12 mouse cellular contexts compared by ENCODE assay signal in genomic region chr6:39527811-39528210, GRCm38 (mm10). TPM values are rescaled to one million over a fixed set of nuclear protein-coding genes. Genes with fewer than 3 reads are reported as not detected.
A peak's percentile ranks its signal among the peaks of the same experiment; 100 is the strongest.
DNase-seq lines count a peak whose midpoint lies in the region; ATAC-seq and TF ChIP-seq lines count a peak whose summit lies in the region.
"Had no signal": no experiment of that assay in that cellular context is flagged by ENCODE, and none has a peak within 500 bp of the region (broad histone marks: within the 10 kb centered on the region; RNA-seq: fewer than 3 reads in every experiment).

No protein-coding gene starts in this region.

- no peak for DNase-seq in heart, adult 18-20 months
- DNase-seq in B cell, adult 2 months = peak; percentile 38 to 40
- DNase-seq in midbrain, embryonic 11.5 days (ENCODE audit: low spot score, missing footprints) = no peak
- DNase-seq in spleen, postnatal 14 days (ENCODE audit: low spot score in 2 of 2) = no peak
- no peak for DNase-seq in frontal cortex, postnatal 14 days (ENCODE audit: low spot score in 2 of 2)
- DNase-seq in cerebellum, postnatal 14 days = no peak
- DNase-seq: kidney, postnatal 10 days; thymus, postnatal 25 days had no signal

- peaks cover 7% of the 10 kb centered on the region; the same call in 1 of the 2 replicates for H3K36me3 ChIP-seq in heart, embryonic 15.5 days
- H3K36me3 ChIP-seq in midbrain, embryonic 11.5 days (ENCODE audit: control insufficient read depth, insufficient read depth, low read length) = peaks cover 8% of the 10 kb centered on the region; the same call in 1 of the 2 replicates

- no peak overlapping the region for H3K4me3 ChIP-seq in heart, embryonic 15.5 days
- no peak overlapping the region; the same call in 1 of the 2 replicates for H3K4me3 ChIP-seq in cortical plate, adult 2 months (ENCODE audit: insufficient read depth, low read length)
- H3K4me3 ChIP-seq in midbrain, embryonic 11.5 days (ENCODE audit: low read depth, low read length) = no peak overlapping the region
- H3K4me3 ChIP-seq: embryonic facial prominence, embryonic 15.5 days had no signal

- H3K27ac ChIP-seq in heart, embryonic 15.5 days = 0 out of 2 replicates have a peak overlapping the region, but pooled peaks have one; percentile 9
- peak overlapping the region; percentile 38; the same call in 1 of the 2 replicates for H3K27ac ChIP-seq in cortical plate, adult 2 months (ENCODE audit: insufficient read depth, low read length)
- no peak overlapping the region for H3K27ac ChIP-seq in midbrain, embryonic 11.5 days (ENCODE audit: low read depth, low read length)

- TF ChIP-seq POLR2A in cortical plate, adult 2 months (IDR thresholded peaks at IDR 0.05; ENCODE audit: extremely low read depth, insufficient read depth, low read length) = no peak

- 72% methylated on average over 4 of the region's 4 CpGs for WGBS in heart, embryonic 15.5 days
- WGBS in midbrain, embryonic 11.5 days = 74% methylated on average over 4 of the region's 4 CpGs

- no peak for ATAC-seq in heart, embryonic 15.5 days (replicated peaks; ENCODE audit: insufficient number of reproducible peaks, insufficient read depth, low FRiP score, low read depth)
- ATAC-seq in midbrain, embryonic 11.5 days (ENCODE audit: low FRiP score) = 0 out of 2 replicates have a peak, but pooled peaks have one; percentile 51

- peaks cover 25% of the 10 kb centered on the region for H3K4me1 ChIP-seq in heart, embryonic 15.5 days (replicated peaks)
- H3K4me1 ChIP-seq in cortical plate, adult 2 months (ENCODE audit: control insufficient read depth, insufficient read depth, low read length) = peaks cover 8% of the 10 kb centered on the region
- peaks cover 13% of the 10 kb centered on the region for H3K4me1 ChIP-seq in midbrain, embryonic 11.5 days (ENCODE audit: control insufficient read depth, insufficient read depth, low read length)

- no peaks in the 10 kb centered on the region for H3K27me3 ChIP-seq in heart, embryonic 15.5 days
- H3K27me3 ChIP-seq in midbrain, embryonic 11.5 days (ENCODE audit: control insufficient read depth, insufficient read depth, low read length) = no peaks in the 10 kb centered on the region
- H3K27me3 ChIP-seq: embryonic facial prominence, embryonic 15.5 days had no signal

- H3K9ac ChIP-seq in heart, embryonic 15.5 days = no peak overlapping the region
- H3K9ac ChIP-seq in midbrain, embryonic 11.5 days (ENCODE audit: low read length) = no peak overlapping the region
- H3K9ac ChIP-seq: embryonic facial prominence, embryonic 15.5 days had no signal

- no peaks in the 10 kb centered on the region for H3K9me3 ChIP-seq in heart, embryonic 15.5 days (replicated peaks)
- no peaks in the 10 kb centered on the region for H3K9me3 ChIP-seq in midbrain, embryonic 11.5 days (ENCODE audit: control insufficient read depth, low read length)
- H3K9me3 ChIP-seq: embryonic facial prominence, embryonic 15.5 days had no signal

- no peak overlapping the region for H3K4me2 ChIP-seq in heart, embryonic 15.5 days
- H3K4me2 ChIP-seq in midbrain, embryonic 11.5 days = no peak overlapping the region
- H3K4me2 ChIP-seq: embryonic facial prominence, embryonic 15.5 days had no signal

- TF ChIP-seq CTCF in cortical plate, adult 2 months (IDR thresholded peaks at IDR 0.05; ENCODE audit: extremely low read depth, insufficient read depth, low read length) = no peak

RNA-seq across cellular contexts. Expression of gene Dennd2a, which starts 29.9 kb away (rescaled TPM):
- 11.9 and 14.6 TPM in 2 replicates for polyA plus RNA-seq in heart, embryonic 15.5 days (2015; fragmentation: Nextera tagmentation; extraction: Ambion mirVana)
- total RNA-seq in heart, adult 18-20 months (2021) = 1 to 10 TPM; 5.8 to 6.2 TPM
- 13.1 and 14.0 TPM in 2 replicates for polyA plus RNA-seq in cortical plate, adult 2 months (2012; rRNA removed)
- 44.9 and 49.3 TPM in 2 replicates for polyA plus RNA-seq in midbrain, embryonic 11.5 days (2014; fragmentation: Nextera tagmentation; extraction: Ambion mirVana)

RNA-seq across cellular contexts. Expression of gene Adck2, which starts 45.9 kb away (rescaled TPM):
- polyA plus RNA-seq in heart, embryonic 15.5 days (2015; fragmentation: Nextera tagmentation; extraction: Ambion mirVana) = 18.4 and 18.9 TPM in 2 replicates
- 10 to 100 TPM; 13.1 to 13.6 TPM for total RNA-seq in heart, adult 18-20 months (2021)
- polyA plus RNA-seq in cortical plate, adult 2 months (2012; rRNA removed) = 26.2 and 26.4 TPM in 2 replicates
- 25.5 and 28.4 TPM in 2 replicates for polyA plus RNA-seq in midbrain, embryonic 11.5 days (2014; fragmentation: Nextera tagmentation; extraction: Ambion mirVana)

RNA-seq across cellular contexts. Expression of gene Gm42420, which starts 57.7 kb away (rescaled TPM):
- 2.0 TPM in 1 of 2 replicates, not detected in the other for polyA plus RNA-seq in heart, embryonic 15.5 days (2015; fragmentation: Nextera tagmentation; extraction: Ambion mirVana)
- 1 to 10 TPM in 1 of 2 experiments, not detected in 1; 1.7 TPM for total RNA-seq in heart, adult 18-20 months (2021)
- polyA plus RNA-seq in cortical plate, adult 2 months (2012; rRNA removed) = 0.81 and 1.9 TPM in 2 replicates
- 0.51 and 1.1 TPM in 2 replicates for polyA plus RNA-seq in midbrain, embryonic 11.5 days (2014; fragmentation: Nextera tagmentation; extraction: Ambion mirVana)
- polyA plus RNA-seq: liver, adult 2 months had no signal

Comparison
In these comparisons a context has a peak if more than half of its experiments do, and no peak if none do; other contexts are left out.
1. DNase-seq: peak in B cell, adult 2 months (2 of 2); none in heart, adult 18-20 months (0 of 2), midbrain, embryonic 11.5 days (single experiment), spleen, postnatal 14 days (0 of 2), frontal cortex, postnatal 14 days (0 of 2) and cerebellum, postnatal 14 days (0 of 2).